Mouse (Mus musculus) activated CD4-positive, CD25-positive, alpha-beta regulatory T cell, adult 4 months (primary cell): Measurements from ENCODE around the gene H3f3a. TPM values are rescaled to one million over a fixed set of nuclear protein-coding genes. Genes with fewer than 3 reads are reported as not detected.
A peak's percentile ranks its signal among the peaks of the same experiment; 100 is the strongest.

Experiments used
- ATAC-seq: one replicate; pipeline ENCODE4 v1.8.0; 2017
- polyA plus RNA-seq, 2 experiments: library from polyadenylated mRNA; unstranded; fragments of 100-300 nt; shearing (Covaris generic); gene quantifications; one replicate each; pipeline ENCODE4 v1.2.1; 2017

H3f3a gene
- polyA plus RNA-seq, 2 experiments from 2014 or later = 737 to 878 TPM

DNA sequence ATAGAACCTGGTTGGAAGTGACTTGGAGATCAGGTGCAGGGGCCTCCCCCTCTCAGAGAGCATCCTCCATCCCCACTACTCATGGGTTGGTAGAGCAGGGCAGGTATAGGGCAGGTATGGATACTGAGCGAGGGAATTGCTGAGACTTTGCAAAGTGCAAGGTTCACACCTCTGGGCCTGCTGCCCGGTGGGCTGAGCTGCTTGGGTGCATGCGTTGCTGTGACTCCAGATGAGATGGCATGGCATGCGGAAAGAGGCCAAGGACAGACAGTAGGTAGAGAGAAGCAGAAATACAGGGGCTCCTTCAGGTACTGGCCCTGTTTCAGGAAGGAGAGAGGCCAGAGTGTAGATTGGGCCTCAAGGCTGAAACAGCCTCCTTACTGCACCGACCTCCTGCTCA is 32.5 kb downstream of the H3f3a start:
- no peak for ATAC-seq

DNA sequence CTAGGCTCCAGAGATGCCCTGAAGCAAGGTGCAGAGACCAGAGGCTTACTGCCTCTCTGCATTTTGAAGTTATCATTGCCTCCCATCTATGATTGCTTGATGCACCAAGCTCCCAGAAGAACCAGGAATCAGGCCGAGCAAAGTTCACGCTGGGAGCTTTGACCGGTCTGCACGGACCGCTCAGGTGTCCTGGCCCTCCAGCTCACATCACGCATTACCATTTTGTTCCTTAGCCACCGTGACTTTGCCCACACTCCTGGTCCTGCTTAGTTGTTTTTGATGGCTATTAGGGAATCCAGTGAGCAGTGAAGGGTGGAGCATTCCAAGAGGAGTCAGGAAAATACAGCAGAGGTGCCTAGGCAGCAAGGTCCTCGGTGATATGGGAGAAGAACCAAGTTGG is 33.5 kb downstream of the H3f3a start:
- no peak for ATAC-seq

DNA sequence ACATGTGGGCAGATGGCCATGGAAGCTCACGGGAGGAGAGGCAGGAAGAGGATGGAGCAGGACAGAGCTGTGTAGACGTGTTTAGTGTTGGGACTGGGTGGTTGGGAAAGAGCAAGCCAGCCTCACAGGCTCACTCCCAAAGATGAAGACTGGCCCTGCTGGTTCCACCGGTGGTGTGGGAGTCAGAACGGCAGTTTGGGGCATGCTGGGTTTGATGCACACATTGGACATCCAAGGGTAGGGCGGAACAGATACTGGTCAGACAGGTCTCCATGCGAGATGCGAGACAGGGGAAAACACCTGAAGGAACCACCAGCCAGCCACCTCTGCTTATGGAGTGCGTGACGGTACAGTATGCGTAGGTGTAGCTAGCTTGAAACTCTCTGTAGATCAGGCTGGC is 34.8 kb downstream of the H3f3a start:
- no peak for ATAC-seq

DNA sequence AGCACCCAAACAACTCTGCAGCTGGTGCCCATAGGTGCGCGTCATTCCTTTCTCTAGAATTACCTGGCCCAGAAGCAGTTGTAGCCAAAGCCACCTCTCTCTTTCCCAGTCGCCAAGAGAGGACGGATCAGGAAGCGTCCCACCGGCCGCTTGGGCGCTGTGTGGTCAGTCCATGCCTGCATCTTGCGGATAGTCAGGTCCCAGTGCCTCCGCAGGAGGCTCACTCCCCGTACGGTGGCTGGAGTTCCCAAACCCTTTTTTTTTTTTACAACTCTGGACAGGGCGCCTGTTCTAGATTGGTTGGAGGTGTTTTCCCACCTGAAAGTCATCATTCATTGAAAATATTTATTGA is 35.4 kb downstream of the H3f3a start:
- no peak for ATAC-seq

DNA sequence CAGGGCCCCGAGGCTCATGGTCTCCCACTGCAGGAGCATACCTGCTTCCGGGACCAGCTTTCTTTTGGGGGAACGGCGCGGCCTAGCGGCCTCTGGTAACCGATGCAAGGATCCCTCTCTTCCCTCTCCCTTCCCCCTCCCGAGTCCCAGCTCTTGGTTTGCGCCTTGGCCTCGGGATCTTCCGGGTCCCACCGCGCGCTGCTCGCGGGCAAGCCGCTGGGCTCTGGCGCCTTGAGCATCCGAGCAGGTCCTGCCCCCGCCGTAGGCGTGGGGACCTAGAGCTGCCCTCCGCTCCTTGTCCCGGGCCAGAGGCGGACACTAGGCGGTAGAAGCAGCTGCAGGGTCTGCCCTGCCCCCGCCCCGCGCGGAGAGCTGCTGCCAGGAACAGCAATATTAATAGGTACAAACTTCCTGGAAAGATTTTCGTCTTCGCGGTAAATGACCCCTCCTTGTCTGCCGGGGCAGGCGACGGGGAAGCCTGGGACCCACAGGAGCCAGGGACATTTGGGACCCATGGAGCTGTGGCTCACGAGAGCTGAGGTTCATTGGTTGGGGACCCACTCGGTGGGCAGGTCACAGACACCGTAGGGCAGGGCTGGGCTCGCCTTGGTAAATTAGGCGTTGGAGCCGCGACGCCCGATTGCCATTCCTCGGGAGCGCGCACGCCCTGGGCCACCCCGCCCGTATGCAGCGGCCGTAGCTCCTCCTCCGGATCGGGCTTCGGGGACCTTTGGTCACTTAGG is 35.9 kb downstream of the H3f3a start:
- ATAC-seq = peak; percentile 70

GRCm38 (mm10) chr1:180777289-180777659 is 36.5 kb downstream of the H3f3a start:
- ATAC-seq = peak; percentile 37

- no peak for ATAC-seq
These were observed 37.2 kb downstream of the H3f3a start for GRCm38 (mm10) chr1:180776494-180776893.

- no peak for ATAC-seq
These were observed 37.8 kb downstream of the H3f3a start for GRCm38 (mm10) chr1:180775849-180776493.

DNA sequence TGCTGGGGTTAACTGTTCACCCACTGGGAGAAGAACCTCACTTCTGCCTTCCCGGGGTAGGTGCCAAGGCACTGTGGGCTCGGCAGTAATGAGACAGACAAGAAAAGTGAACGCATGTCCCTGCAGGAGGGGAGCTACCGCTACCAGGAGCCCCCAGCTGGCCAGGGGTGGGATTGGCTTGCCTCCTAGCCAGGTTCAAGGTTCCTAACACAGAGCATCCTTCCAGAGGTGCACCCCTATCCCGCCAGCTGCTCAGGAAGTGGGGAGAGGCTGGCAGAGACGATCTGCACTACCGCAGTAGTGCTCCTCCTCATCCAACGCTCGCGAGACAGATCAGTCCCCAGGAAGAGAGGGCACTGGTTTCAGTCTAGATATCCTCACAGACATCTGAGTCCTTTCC is 38.4 kb downstream of the H3f3a start:
- ATAC-seq = peak; percentile 9

- ATAC-seq = no peak
These were observed 39.1 kb downstream of the H3f3a start for GRCm38 (mm10) chr1:180774664-180775063.

DNA sequence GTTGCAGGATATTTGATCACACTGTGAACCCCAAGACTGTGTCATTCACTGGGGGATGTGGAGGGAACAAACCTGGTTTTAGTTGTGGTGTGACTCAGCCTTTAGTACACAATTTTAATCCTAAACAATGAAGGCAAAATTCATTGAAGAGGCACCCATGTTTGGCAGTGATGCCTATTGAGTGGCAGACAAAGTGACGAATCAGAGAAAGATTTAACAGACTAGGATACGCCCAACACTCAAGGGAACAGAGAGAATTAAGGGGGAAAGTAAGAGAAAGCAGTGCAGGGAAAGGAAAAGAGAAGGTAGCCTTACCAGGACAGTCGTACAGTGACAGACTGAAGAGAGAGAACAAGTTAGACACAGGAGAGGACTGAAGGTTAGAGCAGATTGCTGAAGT is 41.5 kb downstream of the H3f3a start:
- ATAC-seq = no peak

GRCm38 (mm10) chr1:180771722-180772121 is 42.0 kb downstream of the H3f3a start:
- ATAC-seq = no peak

GRCm38 (mm10) chr1:180771306-180771705 is 42.4 kb downstream of the H3f3a start:
- no peak for ATAC-seq

DNA sequence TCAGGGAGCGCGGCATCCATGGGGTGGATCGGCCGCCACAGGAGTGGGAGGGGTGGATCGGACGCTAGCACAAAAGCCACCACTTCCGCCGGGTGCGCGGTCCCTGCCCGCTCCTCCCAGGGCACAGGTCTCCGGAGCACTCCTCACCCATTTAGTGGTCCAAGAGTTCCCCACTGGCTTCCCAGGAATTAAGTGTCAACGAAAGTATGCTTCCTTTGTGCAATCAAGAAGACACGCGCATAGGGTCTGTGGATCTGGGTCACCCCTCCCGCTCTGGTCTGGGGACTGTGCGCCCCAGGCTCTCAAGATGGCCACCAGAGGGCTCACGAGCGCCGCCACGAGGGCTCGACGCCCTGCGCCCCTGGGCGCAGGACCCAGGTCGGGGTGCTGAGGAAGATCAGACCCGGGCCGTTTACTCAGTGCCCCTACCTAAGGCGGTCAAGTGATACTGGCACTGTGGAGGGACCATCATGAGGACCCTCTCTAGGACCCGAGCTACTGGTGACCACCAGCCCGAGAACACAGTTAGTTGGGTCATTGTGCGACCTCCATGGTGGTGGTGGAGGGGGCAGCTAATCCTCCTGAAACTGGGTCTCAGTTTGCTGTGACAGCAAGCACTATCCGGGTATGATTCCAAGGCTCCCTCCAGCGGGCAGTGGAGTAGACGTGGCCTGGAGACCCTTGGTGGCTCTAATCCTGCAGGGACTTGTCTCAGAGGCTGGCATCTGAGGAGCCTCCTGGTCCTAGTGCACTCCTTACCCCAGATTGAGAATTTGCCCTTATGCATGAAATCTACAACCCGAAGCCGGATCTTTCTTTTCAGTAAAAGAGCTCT is 45.2 kb downstream of the H3f3a start:
- ATAC-seq = peak; percentile 74

DNA sequence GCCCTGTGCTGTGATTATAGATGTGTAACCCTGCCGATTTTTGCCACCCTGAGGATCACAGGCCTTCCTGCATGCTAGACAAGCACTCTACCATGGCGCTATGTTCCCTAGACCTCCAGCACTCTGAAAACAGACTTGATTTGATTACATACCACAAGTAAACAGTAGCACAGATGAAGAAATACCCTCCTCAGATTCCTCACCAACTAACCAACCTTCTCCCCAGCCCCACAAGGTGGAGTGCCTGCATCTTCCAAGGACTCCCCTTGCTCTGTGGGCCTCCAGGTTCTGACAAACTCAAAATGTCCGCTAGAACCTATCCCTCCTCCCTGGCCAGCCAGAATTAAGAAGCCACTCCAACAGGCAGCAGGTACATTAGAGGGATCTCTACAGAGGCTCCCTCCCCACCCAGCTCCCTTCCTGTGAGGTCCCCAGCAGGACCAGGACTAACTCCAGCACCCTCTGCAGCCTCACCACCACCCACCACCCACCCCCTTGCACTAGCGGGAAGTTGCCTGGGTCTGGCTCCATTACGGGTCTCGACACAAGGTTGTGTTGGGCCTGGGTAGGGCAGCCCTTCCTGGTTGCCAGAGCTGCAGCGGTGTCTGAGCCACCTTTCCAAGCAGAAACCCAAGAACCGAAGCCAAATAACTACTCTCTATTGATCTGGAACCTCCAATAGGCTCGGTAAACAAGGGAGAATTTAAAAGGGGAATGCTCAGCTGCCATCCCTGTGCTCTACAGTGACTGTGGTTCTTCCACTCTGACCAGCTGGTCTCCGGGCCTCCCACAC is 46.0 kb downstream of the H3f3a start:
- peak; percentile 13 for ATAC-seq

- ATAC-seq = peak; percentile 41
These were observed 47.2 kb downstream of the H3f3a start for GRCm38 (mm10) chr1:180766557-180766956.

- no peak for ATAC-seq
These were observed 48.4 kb downstream of the H3f3a start for GRCm38 (mm10) chr1:180765393-180765792.

GRCm38 (mm10) chr1:180763828-180764227 is 49.9 kb downstream of the H3f3a start:
- peak; percentile 33 for ATAC-seq

GRCm38 (mm10) chr1:180763307-180763706 is 50.4 kb downstream of the H3f3a start:
- ATAC-seq = no peak

DNA sequence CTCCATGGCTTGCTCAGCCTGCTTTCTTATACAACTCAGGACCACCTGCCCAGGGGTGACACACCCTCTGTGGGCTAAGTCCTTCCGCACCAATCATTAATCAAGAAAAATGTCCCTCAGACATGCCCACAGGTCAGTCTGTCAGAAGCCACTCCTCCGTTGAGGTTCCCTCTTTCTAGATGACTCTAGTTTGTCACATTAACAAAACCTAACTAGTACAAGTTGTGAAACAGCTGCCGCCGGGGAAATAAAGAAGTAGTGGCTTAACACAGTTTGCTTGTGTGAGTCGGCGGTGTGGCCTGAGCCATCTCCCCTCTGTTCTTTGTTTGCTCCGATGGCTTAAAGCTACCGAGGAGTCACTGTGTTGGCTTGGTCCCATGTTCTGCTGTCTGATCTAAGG is 51.1 kb downstream of the H3f3a start:
- ATAC-seq = no peak

DNA sequence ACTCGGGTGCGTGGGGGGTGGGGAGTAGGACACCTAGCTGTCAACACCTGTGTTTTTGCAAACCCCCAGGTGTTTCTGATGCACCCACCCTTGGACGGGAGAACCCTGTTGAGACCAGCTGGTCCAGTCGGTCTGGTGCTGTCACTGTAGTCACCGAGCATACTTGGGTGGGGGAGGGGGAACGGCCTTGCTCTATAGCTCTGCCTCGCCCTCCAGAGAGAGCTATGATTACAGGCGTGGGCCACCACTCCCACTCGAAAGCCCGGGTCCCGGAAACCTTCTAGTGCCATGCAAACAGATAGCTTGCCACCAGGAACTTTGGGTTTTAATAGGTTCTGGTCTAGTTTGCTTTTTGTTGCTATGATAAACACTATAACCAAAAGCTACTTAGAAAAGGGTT is 51.6 kb downstream of the H3f3a start:
- ATAC-seq = no peak

DNA sequence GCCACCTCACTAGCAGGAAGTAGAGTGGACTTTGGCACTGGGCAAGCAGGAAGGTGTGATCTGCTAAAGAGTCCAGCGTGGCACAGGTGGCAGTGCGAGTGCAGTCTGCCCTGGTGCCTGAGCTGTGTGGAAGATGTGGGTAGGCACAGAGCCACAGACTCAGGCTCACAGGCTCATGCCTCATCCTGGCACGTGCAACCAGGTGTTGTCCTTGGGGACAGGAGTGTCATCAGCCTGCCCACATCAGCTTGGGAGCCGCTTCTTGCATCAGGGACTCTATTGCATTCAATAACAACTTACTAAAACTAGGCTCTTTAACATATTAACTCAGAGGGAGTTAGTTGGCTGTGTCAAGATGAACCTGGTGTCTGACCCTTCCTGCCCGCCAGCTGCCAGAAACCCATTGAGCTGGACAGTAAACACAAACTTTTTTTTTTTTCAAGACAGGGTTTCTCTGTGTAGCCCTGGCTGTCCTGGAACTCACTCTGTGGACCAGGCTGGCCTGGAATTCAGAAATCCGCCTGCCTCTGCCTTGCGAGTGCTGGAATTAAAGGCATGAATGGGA is 55.7 kb downstream of the H3f3a start:
- ATAC-seq = no peak
